Mouse (Mus musculus) adipocyte (in vitro differentiated cells): ENCODE data around the gene Cysrt1.

Experiments used
- DNase-seq: peaks from one replicate; pipeline ENCODE4 v3.0.0-alpha.2; 2016; ENCODE audit warnings: low spot score

Gene Cysrt1

GRCm38 (mm10) chr2:25210686-25211085, 31.6 kb downstream of the Cysrt1 start:
- no peak for DNase-seq

GRCm38 (mm10) chr2:25207593-25207992, 34.7 kb downstream of the Cysrt1 start:
- no peak for DNase-seq

- DNase-seq, result no peak
Observed at GRCm38 (mm10) chr2:25203631-25204214, 38.5 kb downstream of the Cysrt1 start.

GRCm38 (mm10) chr2:25200631-25201030, 41.6 kb downstream of the Cysrt1 start:
- DNase-seq, result no peak

GRCm38 (mm10) chr2:25197946-25198345, 44.3 kb downstream of the Cysrt1 start:
- DNase-seq, result peak; percentile 70

GRCm38 (mm10) chr2:25197191-25197590, 45.1 kb downstream of the Cysrt1 start:
- peak; percentile 71 for DNase-seq

GRCm38 (mm10) chr2:25196172-25196954, 45.9 kb downstream of the Cysrt1 start, which contains the start of gene Tor4a:
Gene Tor4a (minus strand): TSS chr2:25196886.
- peak; percentile 47 for DNase-seq

- DNase-seq, result no peak
Observed at GRCm38 (mm10) chr2:25195211-25196156, 46.8 kb downstream of the Cysrt1 start.

- no peak for DNase-seq
Observed at GRCm38 (mm10) chr2:25194486-25195171, 47.6 kb downstream of the Cysrt1 start.

- no peak for DNase-seq
Observed at GRCm38 (mm10) chr2:25194006-25194405, 48.2 kb downstream of the Cysrt1 start.

- peak; percentile 91 for DNase-seq
Observed at GRCm38 (mm10) chr2:25193330-25193770, 48.9 kb downstream of the Cysrt1 start.
